Mouse (Mus musculus): Measurements from ENCODE around the gene Bpifa2.
A peak's percentile ranks its signal among the peaks of the same experiment; 100 is the strongest.
"Not testable (repeated sequence)": the region's sequence is repeated elsewhere in the genome, so short reads cannot be mapped to it uniquely, and the experiment has no call there.

Gene Bpifa2

DNA sequence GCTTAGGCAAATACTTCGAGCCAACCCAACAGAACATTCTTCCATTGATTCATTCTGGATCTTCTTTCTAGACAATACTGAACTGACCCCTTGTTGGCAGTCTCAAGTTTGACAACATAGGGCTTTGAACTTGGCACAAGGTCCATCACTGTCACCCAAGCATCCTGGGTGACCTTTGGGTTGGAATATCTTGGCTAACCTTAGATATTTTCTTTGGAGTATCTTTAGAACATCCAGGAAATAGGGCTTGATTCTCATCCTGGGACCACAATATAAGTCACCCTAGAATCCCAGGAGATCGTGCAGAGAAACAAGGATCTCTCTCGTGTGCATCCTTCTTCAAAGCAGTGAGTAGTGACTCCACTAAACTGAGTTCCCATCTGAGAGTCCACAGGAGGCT lies at the start of gene Bpifa2:
Gene Bpifa2, plus strand, starts transcription at position 301 of the 400 bp plus-strand sequence.
- no peak for DNase-seq (ENCODE audit: low spot score in 2 of 2)

DNA sequence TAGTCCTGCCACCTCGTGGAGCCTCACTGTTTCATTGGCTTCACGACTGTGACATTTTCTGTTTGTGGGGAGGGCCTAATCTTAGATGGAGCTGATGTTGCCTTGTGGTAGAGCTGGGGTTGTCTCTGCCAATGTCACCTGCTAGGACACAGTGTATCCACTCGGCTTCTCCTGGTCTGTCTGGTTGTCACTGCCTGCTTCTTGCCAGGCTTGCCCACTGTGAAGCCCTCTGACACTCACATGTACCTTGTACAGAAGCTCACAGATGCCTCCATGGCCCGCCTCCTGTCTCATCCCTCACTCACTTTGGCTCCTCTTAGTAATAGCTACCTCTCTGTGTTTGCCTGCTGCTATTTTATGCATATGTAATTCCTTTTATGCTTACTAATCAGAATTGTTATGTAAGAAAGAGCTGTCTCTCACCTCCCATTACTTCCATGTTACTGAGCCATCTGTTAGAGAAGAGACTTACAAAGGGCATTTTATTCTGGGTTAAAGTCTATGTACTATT lies 45.2 kb upstream of the Bpifa2 start:
- DNase-seq (ENCODE audit: low spot score in 2 of 2): no peak

DNA sequence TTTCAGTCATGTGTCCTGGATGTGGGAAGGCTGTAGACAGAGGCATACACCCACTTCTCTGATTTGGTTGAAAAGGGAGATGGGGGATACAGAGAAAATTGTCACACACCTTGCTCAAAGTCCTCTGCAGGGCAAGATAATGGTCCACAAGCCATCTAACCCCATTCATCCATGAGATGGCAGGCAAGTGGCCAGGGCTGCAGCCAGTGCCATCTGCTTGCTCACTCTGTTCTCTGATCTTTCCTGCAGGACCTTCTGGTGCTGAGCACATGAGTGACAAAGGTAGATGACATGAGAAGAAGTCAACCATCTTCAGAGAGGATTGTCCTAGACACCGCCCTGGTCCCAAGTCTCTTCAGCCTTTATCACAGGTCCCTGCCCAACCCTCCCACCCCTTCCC lies 44.7 kb upstream of the Bpifa2 start:
- DNase-seq (ENCODE audit: low spot score in 2 of 2): no peak

DNA sequence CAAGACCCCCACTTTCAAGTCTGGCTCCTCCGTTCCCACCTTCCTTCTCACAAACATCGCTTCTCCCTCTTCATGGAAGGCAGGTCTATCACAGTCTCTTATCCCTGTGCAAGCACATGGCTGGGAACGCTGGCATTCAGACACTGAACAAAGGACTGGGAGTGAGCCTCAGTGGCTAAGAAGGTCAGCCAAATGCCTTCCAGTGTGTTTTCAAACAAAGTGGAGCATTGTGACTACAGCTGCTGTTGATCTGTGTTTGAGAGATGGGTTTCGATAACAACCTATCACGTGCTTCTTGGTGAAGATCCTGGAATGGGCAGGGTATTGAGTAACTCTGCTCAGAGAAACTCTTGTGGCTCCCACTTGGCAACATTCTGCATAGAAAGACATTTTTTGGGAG lies 37.8 kb upstream of the Bpifa2 start:
- no peak for DNase-seq (ENCODE audit: low spot score in 2 of 2)

DNA sequence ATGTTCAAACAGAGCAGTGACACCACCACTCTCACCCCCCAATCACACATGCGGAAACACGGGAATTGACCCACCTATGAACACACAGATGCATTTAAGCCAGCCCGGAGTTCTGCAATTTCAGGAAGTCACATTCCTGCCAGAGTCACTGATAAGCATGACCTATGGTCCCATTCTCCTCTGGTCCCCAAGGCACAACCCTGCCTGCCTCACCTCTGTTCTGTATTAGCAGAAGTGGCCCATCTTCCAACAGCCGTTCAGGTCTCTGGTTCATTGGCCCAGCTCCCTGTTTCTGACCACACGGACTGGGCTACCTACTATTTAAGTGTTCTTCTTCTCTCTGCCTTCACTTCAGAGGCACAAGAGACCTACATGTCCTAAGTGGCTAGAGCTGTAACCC lies 33.5 kb upstream of the Bpifa2 start, which contains the start of gene Bpifa6:
Gene Bpifa6, plus strand, starts transcription at position 364 of the 400 bp plus-strand sequence.
- DNase-seq (ENCODE audit: low spot score in 2 of 2): no peak

DNA sequence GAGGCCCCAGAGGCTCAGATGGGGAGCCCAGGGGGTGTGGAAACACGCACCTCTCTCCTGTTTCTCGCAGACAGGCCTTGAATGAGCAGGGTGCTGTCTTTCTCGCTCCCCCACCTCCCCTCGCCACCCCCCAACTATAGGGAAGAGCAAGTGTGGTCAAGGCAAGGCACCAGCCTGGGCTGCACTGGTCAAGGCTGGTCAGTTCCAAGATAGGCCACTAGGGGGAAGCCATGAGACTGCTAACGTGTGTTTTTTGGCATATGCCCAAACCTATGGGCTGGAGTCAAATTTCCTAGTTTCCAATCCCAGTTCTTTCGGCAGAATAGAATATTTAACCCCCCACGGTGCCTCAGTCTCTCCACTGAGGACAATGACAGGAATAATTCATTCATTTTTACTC lies 12.3 kb upstream of the Bpifa2 start:
- DNase-seq (ENCODE audit: low spot score in 2 of 2): peak; percentile 23 to 29

DNA sequence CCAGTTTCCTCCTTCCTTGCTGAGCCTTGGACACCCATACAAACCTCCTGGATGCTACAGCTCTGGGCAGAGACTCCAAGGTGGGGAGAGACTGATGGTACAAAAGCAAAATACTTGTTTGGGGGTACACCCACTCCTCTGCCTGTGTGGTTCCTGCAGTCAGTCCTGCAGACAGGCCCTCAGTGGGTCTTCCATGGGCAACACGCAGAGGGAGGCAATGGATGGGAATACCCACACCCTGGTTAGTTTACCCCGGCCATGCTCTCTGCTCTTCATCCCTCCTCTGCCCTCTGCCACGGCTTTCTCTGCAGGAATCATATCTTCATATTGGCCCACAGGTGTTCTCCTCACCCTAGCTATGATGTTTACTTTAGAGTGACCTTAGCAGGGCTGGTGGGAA lies 7.6 kb upstream of the Bpifa2 start:
- no peak for DNase-seq (ENCODE audit: low spot score in 2 of 2)

DNA sequence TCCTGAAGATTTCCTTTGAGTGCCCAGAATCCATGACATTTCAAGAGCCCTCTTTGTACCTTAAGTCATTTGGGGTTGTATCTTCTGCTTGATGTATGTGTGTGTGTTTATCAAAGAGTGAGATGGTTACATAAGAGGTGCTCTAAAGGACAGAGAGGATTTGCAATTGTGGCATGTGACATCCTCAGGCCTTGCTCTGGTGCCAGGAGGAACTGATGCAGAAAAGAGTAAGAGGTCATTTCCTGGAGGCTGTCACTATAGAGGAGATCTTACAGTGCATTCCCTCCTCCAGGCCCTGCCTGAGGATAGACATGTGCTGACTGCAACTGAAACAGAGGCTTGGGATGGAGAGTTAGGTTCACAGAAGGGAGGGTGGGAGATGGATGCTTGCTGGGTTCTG lies 7.0 kb upstream of the Bpifa2 start:
- no peak for DNase-seq (ENCODE audit: low spot score in 2 of 2)

DNA sequence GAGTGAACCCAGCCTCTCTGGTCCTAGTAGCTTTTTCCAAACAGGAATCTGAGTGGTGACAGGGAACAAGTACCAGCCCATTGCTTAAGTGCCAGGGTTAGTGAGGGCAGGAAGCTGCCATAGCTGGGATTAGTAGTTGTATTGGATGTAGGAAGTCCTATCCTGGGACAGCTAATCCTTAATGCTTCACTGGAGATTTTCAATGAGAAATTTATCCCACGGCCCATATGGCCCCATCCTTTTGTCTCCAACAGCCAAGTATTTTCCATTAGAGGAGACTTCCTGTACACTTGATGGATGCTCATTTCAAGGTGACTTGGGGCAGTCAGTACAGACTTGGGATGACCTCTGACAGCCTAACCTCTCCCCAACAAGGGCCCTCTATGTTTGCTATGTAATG lies 3.6 kb upstream of the Bpifa2 start:
- DNase-seq (ENCODE audit: low spot score in 2 of 2): no peak

DNA sequence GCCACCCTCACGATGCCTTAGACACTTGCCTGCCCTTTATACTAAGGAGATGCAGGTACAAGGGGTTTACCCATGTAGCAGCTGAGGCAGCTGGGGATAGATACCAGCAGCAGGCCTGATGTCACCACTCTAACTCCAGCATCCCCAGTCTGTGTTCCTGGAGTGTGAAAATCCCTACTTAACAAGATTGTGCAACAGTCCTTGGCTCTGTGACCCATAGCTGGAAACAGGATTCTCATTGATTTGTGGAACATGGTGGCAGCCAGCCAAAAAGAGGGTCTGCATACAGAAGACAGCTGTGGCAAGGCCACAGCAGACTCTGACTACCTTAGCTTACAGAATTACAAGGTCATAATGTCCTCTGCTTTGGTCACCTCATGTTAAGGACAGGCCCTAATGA lies 3.0 kb upstream of the Bpifa2 start:
- DNase-seq (ENCODE audit: low spot score in 2 of 2): no peak

DNA sequence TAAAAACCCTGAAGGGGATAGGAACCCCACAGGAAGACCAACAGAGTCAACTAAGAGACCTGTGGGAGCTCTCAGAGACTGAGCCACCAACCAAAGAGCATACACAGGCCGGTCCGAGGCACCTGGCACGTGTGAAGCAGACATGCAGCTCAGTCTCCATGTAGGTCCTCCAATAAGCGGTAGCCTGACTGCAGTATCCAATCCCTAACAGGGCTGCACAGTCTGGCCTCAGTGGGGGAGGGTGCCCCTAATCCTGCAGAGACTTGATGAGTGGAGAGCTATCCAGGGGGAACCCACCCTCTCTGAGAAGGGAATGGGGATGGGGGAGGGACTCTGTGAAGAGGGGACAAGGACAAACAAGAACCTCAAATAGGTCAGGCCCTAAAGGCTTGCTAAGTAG lies 2.3 kb upstream of the Bpifa2 start:
- no peak for DNase-seq (ENCODE audit: low spot score in 2 of 2)

DNA sequence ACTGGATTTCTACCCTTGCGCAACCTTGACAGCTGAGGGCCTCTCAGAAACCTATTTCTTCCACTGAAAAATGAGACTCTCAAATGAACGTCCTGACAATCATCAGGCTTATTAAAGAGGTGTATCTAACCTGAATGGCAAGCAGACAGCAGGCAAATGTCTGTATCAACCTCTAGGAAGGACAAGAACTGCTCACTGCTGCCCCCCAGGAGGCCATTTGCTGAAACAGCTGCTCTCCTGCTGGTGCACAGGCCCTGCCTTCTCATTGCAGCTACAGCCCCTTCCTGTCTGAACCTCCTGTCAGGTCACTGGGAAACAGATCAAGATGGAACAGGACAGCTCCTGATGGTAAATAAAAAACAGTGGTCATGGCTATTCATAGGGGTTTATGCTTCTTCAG lies 1.7 kb upstream of the Bpifa2 start:
- DNase-seq (ENCODE audit: low spot score in 2 of 2): no peak

DNA sequence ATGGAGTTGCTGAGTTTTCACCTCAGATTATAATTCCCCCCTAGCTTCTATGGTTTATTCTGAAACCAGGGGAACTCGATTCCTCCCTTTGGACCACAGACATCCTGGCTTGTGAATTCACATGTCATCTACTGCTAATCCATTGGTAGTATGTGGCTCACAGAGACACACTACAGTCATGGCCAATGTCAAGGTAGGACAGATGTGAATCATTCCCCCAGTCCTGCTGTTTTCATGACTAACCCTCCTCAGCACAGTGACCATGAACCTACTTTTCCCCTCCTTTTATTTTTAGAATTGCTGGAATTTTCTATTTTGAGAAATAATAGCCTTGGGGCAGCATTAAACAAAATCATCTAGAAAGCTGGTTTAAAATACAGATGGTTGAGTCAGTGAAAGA lies 684 bp upstream of the Bpifa2 start:
- DNase-seq (ENCODE audit: low spot score in 2 of 2): no peak

DNA sequence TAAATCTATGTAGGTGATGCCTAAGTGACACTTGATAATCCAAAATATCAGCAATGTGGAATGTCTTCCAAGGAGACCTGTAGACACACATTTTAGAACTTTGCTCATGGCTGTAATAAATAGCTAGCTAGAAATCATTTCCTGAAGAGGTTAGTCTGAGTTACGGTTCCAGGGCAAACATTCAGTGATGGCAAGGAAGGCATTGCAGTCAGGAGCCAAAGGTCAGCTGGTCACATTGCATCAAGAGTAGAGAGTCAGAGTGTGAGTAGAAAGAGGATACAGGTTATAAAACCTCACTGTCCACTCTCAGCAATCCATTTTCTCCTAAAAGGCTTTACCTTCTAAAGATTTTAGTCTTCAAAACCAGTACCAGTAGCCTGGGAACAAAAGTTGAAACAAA lies 9.9 kb downstream of the Bpifa2 start:
- no peak for DNase-seq (ENCODE audit: low spot score in 2 of 2)

DNA sequence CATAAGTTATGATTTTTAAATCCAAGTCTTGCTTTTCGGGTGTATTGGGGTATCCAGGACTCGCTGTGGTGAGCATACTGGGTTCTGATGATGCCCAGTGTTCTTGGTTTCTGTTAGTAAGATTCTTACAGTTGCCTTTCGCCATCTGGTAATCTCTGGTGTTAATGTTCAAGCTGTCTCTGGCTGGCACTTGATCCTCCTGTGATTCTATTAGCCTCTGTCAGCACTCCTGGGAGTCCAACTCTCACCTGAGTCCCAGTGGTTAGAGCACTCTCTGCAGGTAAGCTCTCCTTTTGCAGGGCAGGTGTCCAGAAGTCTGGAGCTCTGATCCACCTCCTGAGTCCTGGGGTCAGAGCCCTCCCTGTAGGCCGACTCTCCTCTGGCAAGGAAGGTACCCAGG lies 16.6 kb downstream of the Bpifa2 start:
- DNase-seq (ENCODE audit: low spot score in 2 of 2): not testable (repeated sequence)

DNA sequence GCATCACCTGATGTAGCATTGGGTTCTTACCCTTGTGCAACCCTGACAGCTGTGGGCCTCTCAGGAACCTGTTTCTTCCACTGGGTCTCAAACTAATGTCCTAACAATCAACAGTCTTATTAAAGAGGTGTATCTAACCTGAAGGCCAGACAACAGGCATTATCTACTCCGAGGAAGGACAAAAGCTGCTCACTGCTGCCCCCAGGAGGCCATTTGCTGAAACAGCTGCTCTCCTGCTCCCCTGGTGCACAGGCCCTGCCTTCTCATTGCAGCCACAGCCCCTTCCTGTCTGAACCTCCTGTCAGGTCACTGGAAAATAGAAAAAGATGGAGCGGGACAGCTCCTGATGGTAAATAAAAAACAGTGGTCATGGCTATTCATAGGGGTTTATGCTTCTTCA lies 30.9 kb downstream of the Bpifa2 start:
- peak in 1 of 2 experiments; percentile 5 for DNase-seq (ENCODE audit: low spot score in 2 of 2)

DNA sequence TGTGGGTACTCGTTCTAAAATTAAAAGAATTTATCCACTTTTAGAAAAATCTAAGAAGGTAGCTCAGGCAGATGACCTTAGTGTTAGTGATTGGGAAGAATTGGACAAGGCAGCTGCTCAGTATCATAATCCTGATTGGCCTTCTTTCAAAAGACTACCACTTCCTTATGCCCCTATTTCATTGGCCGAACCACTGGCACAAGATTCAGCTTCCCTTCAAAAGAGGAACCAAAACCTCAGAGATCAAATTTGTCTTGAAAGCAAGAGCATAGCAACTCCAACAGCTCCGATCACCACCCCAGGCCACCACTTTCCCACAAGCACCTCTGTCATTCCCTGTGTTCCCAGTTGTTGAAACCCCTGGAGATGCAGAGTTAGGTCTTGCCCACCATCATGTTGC lies 36.7 kb downstream of the Bpifa2 start:
- no peak for DNase-seq (ENCODE audit: low spot score in 2 of 2)

DNA sequence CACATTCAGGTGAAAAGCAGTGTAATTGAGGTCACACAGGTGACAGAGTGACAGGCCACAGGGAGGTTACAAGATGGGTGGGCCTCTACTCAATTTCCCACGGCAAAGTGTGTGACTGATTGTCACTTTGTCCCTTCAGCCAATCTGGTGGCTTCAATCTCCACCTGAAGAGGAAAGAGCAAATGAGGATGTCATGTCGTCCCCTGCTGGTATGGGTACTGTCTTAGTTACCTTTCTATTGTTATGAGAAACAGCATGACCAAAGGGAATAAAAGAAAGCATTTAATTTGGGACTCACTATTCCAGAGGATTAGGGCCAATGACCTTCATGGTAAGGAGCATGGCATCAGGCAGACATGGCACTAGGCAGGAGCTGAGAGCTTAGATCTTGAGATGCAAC lies 50.6 kb downstream of the Bpifa2 start:
- DNase-seq (ENCODE audit: low spot score in 2 of 2): no peak
